Mouse (Mus musculus) frontal cortex, postnatal 36 days (tissue): ENCODE results near the gene Irx5.
A peak's percentile ranks its signal among the peaks of the same experiment; 100 is the strongest.

Experiments used
- DNase-seq, 2 experiments: peaks; one replicate each; pipeline ENCODE4 v3.0.0; 2022; ENCODE audit warnings: low spot score in 2 of 2

The Irx5 gene

DNA sequence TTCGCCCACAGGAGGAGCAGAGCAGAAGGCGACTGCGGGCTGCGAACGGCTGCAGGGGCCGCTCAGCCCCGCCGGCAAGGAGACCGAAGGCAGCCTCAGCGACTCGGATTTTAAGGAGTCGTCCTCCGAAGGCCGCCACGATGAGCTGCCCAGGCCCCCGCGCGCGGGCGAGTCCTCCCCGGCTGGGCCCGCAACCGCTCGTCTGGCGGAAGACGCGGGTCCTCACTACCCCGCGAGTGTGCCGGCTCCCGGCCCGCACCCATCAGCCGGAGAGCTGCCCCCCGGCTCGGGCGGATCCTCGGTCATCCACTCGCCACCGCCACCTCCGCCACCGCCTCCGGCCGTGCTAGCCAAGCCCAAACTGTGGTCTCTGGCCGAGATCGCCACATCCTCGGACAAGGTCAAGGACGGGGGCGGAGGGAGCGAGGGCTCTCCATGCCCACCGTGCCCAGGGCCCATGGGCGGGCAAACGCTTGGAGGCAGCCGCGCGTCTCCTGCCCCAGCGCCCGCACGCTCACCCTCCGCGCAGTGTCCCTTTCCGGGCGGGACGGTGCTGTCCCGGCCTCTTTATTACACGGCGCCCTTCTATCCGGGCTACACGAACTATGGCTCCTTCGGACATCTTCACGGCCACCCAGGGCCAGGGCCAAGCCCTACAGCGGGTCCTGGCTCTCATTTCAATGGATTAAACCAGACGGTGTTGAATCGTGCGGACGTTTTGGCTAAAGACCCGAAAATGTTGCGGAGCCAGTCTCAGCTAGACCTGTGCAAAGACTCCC lies 2.8 kb downstream of the Irx5 start:
- DNase-seq = peak in 1 of 2 experiments; percentile 8

DNA sequence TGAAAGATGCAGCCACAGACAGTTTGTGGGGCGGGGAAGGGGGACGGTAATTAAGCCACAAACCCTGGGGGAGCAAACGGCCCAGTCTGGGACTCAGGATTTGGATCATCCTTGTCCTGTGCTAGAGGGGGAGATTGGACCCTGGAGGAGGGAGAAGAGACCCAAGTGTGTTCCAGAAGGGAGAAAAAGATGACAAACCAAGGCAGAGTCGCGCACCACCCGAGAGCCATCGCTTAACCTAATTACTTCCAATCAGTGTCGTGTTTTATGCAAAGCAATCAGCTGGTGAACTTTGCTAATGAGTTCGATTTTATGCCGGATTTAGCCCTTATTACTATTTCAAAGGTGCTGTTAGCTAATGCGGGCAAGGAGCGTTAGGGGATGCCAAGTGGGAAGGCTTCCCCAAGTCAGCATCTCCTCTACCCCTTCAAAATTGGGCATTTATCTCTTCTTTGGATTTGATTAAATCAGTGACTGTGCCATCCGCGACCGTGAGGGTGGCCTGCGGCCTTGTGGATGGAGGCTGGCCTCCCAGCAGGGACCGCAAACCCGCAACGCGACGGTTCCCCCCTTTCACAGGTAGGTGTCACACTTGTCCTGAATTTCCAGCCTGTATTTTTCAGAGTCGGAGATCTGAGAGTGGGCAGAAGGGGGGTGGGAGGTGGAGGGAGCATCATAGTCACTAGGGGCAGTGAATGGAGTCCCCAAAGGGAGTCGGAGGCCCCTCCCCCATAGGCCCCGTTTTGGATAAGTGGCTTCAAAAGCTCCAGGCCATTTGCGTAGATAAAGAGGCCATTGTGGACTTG lies 4.3 kb downstream of the Irx5 start:
- DNase-seq = peak; percentile 21 to 43

DNA sequence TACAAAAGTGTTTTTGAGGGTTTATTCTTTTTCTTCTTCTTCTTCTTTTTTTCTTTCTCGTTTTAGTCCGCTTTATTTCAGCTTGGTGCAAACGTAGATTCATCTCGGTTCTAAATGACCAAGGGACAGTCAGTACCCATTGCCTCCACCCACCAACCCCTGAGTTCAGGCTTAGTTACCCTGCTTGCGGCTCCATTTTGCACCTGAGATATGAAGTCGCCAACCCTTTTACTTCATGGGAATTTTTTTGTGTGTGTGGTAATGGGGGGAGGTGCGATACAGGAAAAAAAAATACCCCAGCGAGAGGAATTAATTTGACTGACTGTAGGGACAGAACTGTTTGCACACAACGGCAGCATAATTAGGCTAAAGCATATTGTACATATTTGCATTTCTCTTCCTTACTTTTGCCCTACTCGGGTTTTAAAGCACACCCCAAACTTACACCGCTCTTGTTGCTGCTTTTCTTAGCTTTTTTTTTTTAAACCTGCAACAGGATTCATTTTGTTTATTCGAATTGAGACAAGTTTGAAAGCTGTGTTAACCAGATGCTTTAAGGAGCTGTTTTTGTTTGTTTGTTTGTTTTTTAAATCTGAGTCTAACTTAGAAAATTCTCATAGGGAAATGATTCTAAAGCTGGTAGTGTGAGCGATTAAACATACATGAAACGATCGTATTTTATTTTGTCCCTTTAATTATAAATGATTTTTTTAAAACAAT lies 5.1 kb downstream of the Irx5 start:
- DNase-seq = peak; percentile 5 to 11

DNA sequence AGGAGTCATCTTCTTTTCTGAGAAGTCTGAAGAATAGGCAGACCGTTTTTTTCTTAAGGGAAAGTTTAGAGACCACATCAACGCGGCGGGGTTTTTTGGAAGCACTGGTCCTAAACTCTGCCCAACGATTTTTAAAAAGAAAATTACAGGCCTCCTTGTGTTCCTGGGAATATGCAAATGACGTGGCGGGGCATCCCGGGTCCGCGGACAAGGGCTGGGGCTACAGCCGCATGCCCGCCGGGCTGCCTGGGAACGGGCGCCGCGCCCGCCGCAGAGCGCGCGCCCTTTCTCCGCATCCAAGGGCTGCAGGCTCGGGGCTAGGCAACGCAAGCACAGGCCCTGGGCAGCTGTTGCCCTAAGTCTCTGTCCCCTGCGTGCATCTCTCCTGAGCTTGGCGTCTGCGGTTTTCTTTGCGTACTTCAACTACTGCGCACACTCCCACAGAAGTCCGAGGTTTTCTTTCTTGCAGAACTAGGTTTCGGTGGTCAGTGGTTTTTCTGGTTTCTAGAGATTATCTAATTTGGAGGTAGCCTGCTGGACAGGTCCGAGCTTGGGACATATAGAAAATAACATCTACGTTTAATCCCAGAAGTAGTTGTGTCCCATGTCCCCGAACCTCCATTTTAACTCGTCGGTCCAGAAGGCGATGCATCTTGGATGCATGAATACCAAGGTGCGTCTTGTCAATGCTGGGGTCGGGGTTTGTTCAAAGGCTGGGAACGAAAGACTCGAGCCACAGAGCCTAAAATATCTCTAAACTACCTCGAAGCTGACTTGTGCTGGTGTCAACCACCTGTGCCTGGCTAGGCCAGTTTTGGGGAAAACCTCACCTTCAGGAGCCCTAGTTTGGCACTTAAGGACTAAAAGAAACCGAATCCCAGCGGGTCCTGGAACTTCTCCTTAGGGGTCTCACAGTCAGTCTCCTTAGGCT lies 6.1 kb downstream of the Irx5 start:
- peak; percentile 11 to 19 for DNase-seq

DNA sequence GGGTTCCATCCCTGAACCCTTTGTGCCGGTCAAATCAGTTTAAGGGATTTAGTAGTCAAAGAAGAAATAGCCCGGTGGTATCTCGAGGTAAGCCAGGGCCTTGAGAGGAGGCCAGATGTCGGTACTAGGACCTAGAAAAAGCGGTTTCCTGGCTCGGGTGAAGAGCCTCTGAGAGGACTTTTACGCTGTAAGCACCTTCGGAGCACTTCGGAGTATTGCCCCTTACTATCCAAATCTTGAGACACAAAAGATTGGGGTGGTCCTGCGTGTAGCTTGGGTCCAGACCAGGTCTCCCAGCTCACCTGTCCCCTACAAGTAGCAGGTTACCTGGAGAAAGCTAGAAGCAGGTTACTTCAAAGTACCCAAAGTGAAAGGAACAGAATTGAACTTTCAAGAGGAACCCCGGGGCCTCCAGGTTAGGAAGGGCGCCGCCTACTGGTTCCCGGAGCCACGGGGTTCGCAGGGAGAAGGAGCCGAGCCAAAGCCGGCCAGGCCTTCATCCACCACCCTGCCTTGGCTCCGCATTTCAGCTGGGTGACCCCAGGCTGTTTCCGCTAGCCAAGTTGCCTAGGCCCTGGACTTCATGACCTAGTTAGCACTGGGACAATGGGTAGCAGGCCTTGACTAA lies 6.8 kb downstream of the Irx5 start:
- DNase-seq = peak in 1 of 2 experiments; percentile 8

DNA sequence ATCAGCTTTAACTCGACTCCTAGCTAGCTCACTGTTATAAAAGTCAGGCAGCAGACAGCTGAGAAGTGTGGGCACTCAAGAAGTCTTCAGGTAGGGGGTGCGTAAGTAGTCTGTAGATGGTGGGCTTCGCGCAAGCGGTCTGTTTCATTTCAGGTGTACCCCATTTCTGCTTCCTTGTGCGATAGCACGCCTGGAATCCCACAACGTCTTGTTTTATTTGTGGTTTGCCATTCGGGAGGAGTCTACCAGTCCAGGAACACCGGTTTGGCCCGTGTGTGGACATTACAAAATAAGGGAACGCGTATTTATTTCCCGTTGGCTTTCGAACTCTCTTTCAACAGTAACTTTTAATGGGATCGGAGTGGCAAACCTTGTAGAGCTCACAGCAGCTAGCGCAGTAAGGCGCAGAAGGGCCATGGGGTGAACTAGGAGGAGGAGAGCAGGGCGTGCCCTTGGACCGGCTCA lies 7.4 kb downstream of the Irx5 start:
- peak; percentile 10 to 13 for DNase-seq

DNA sequence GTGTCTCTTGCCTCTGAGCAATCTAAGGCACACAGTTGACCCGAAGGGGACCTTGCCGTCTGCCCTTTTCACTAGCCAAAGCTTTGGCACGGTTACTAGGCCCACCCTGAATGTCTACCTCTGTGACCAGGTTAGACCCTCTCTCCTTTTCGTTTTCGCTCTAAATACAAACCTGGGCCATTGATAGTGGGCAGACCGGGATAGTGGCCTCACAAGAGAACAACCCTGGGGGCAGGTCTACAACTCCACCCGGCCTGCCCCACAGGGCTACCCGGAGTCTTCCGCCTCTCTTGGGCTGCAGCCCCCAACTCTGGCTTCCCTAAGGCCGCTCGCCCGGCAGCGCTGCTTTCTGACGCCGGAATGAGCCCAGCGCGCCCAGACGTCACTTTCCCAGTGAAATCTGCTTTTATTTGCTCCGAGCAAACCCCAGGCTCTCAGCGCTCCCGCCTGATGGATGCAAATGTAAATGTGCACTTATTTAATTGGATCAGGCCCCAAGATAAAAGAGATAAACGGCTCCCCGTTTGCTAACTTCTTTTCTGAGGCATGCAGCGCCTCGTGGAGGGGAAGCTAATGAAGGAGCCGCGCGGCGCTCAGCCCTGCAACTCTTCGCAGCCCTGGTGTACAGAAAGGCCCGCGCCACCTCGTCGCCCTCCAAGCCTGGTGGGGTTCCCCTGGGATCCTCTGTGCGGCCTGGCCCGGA lies 8.0 kb downstream of the Irx5 start:
- peak; percentile 10 to 24 for DNase-seq

DNA sequence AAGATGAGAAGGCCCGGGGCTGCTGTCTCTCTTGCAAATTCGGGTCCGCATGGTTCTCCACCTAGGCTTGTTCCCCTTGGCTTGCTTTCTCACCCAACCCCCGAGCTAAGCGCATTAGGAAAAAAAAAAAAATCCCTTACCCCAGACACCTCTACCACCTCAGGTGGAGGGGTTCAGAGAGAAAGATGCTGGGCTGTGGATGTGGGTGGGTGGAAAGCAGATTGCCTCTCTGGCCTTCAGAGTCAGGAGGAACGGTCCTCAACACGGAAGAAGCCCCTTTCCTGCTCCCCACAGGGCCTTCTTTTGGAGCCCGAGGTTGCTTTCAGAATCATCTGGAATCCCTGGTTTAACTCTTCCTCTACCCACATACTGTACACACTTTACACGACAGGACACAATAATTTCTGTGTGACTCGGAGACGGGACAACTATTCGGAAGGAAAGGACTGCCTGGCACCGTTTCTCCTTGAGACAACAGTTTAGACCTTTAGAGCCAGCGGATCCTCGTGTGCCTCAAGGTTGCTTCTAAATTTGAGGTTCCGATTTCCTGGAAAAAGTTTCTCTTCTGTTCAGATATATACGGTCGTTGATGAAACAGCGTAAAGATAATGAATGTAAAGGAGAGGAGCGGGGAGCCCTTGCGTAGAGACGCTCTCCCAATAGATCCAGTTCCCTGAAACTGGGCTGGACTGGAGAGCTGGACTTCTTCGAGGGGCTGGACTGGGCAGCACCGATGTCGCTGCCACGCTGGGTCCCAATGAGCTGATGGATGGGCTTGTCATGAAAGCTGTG lies 8.7 kb downstream of the Irx5 start:
- peak in 1 of 2 experiments; percentile 2 for DNase-seq

DNA sequence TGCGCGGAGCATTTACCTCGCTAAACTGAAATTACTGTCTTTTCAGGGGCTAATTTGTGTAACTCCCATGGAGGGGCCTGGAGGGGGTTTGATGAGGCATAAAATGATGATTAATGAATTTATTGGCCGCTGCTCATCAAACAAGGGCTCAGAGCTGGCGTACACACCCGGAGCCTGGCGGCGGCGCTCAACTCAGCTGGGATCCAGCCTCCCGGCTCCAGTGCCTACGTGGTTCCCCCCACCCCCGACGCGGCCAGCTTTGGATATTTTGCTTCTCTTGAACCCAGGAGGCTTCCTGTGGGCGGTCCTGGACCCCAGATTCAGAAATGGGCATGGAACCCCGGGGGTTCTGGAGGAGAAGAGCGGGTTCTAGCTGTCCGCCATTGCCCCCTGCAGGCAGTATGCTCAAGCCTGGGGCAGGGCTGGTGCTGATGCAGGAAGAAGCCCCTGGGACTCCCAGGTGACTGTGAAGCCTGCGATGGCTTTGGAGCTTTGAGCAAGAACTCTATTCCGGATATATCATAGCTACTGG lies 9.4 kb downstream of the Irx5 start:
- DNase-seq = peak in 1 of 2 experiments; percentile 3

DNA sequence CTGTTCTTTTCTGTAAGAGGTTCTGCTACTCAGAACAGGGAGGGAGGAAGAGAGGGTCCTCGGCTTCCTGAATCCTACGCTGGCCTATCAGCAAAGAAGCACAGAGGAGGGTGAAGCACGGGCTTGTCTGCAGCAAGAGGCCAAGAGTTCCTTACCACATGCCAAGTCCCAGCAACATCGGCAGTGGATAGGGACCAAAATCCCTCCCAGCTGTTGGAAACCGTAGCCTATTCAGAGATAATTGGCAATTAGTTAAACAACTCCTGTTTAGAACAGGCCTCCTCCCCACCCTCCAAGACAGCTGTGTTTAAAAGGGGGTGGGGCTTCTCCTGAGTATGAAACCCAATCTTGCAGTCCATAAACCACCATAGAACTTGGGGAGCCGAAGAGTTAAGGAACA lies 22.1 kb downstream of the Irx5 start:
- DNase-seq = no peak

DNA sequence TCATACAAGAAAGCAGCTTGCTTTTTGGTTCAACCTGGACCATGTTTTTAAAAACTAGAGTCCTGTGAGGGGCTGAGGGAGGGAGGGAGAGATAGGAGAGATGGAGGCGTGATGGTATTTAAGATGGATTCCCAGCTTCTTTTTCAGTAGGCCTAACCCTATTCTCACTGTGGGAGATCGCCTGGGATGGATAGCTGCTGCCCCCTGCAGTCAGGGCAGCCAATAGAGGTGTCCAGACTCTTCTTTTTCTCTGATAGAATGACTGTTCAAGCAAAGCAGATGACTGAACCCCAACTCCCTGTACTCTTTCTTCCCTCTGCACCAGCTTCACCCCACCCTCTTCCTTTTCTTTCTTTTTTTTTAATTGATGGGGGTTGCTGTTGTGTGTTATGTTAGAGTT lies 23.1 kb downstream of the Irx5 start:
- DNase-seq = peak; percentile 6

DNA sequence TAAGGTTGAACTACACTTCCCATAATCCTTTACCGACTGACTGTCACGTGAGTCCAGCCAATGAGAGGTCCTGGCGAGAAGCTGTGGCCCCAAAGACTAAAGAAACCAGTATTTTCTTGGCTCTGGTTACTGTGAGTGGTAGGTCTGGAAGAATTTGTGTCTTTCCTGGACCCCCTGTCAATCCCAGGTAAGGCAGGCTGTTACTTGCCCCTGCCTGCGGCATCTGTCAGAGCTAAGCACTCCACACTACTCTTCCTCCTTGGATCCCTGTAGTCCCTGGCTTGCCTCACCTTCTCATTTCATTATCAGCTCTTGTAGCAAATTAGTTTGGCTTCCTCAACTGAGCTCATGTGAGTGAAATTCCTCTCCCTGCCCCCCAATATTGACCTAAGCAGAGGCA lies 30.5 kb downstream of the Irx5 start:
- DNase-seq = no peak

DNA sequence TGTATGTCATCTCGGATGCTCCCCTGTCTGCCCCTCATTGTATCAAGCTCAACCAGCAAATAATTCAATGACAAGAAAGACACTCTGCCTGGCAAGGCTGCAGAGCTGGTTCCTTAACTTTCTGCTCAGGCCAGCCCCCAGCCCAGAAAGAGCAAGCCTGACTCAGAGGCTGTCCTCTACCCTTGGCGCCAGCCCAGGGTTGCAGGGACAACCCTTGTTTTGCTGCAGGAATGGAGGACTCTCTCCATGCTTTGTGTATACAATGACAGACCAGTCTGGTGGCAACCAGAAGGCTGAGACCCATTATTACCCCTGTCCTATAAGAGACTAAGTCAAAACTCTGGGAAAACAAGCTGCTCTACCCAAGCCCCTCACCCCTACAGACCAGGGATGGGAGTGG lies 46.8 kb downstream of the Irx5 start:
- DNase-seq = no peak

DNA sequence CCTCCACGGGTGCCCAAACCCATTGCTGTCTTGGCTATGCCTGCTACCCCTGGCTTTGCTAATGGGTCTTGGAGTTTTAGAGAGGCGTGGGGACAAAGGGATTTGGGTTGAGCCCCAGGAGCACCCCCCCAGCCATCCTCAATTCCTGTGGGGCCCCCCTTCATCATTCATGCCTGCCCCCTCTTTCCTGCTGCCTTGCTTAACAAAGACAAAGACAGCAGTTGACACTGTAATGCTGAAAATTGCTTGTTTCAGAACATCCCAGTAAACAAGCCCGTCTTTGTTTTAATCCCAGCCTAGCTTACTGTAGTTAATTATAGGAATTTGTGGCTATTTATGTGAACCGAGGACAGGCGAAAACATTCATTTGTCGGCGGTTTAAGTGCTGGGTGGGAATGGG lies 50.7 kb downstream of the Irx5 start:
- no peak for DNase-seq

DNA sequence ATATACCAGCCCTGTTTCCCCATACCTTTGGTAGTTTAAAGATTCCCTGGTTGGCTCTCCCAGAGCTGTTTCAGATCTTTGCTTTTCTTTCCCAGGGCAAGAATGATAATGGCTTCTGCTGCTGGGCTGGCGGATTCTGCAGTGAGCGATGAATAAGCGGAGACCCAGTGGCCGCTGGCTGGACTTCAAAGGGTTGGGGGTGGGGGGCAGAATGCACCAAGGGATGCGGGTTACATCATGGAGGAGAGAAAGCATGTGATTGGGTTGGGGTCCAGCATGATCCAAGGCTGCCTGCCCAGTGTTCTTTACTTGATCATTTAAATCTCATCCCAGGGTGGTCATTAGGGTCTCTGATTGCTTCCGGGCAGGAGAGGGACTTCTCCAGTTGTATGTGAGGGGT lies 56.2 kb downstream of the Irx5 start:
- DNase-seq = no peak

DNA sequence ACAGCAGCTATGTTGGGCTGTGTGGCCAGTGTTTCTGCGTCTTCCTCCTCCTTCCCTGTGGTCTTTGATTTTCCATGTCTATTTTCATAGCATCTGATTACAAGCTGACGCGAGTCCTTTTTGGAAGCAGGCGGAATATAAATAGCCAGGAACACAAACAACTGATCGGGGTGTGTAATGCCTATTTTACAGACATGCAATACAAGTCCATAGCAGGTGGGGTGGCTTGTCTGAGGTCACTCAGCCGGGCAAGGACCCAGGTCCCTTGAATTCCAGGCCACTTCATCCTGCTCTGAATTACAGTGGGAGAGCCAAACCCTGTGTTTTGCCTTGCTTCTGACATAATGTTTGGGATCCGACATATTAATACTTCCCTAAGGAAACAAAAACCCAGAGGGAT lies 63.2 kb downstream of the Irx5 start:
- no peak for DNase-seq
